Mouse (Mus musculus) kidney, embryonic 14.5 days (tissue): ENCODE results near the gene Cntnap2. TPM values are rescaled to one million over a fixed set of nuclear protein-coding genes. Genes with fewer than 3 reads are reported as not detected.
"Not testable (repeated sequence)": the region's sequence is repeated elsewhere in the genome, so short reads cannot be mapped to it uniquely, and the experiment has no call there.

Source experiments
- ATAC-seq: fragments of 200-750 bp; cut with Nextera tagmentation; 2 replicates; pipeline ENCODE4 v1.8.0; 2017; ENCODE audit warnings: moderate number of reproducible peaks, mild to moderate bottlenecking, moderate TSS enrichment, moderate library complexity; ENCODE audit not compliant: low FRiP score, low TSS enrichment
- H3K27ac ChIP-seq: fragments of 300-500 bp; sonication (generic); 2 replicates; pipeline ENCODE4 v1.5.1; 2014; ENCODE audit warnings: low read depth, mild to moderate bottlenecking, low read length, moderate library complexity, mixed read lengths
- H3K27me3 ChIP-seq: fragments of 300-500 bp; sonication (generic); 2 replicates; pipeline ENCODE4 v1.6.1; 2014; ENCODE audit warnings: mild to moderate bottlenecking, low read length; ENCODE audit not compliant: control insufficient read depth, insufficient read depth
- H3K36me3 ChIP-seq: fragments of 300-500 bp; sonication (generic); 2 replicates; pipeline ENCODE4 v1.6.1; 2014; ENCODE audit warnings: low read length, mixed read lengths; ENCODE audit not compliant: control insufficient read depth, insufficient read depth
- H3K4me1 ChIP-seq: fragments of 300-500 bp; sonication (generic); 2 replicates; pipeline ENCODE4 v1.6.1; 2014; ENCODE audit warnings: low read length, mixed read lengths; ENCODE audit not compliant: control insufficient read depth, insufficient read depth
- H3K4me2 ChIP-seq: fragments of 300-500 bp; sonication (generic); replicated peaks from 2 replicates; pipeline ENCODE4 v1.6.1; 2014; ENCODE audit warnings: low read depth, mild to moderate bottlenecking, low read length
- H3K4me3 ChIP-seq: fragments of 300-500 bp; sonication (generic); 2 replicates; pipeline ENCODE4 v1.5.1; 2014; ENCODE audit warnings: mild to moderate bottlenecking, low read length
- H3K9ac ChIP-seq: fragments of 300-500 bp; sonication (generic); 2 replicates; pipeline ENCODE4 v1.6.1; 2014; ENCODE audit warnings: low read depth, mild to moderate bottlenecking, low read length, moderate library complexity
- H3K9me3 ChIP-seq: fragments of 300-500 bp; sonication (generic); 2 replicates; pipeline ENCODE4 v1.6.1; 2016; ENCODE audit warnings: low read length; ENCODE audit not compliant: control insufficient read depth
- WGBS: fragments of 180-500 bp; shearing (Covaris S2); extraction: QIAGEN DNeasy Blood & Tissue Kit; methylation state at CpG from one replicate; pipeline ENCODE4 v1.1.7; 2014; 5-methylcytosine and 5-hydroxymethylcytosine counted together
- polyA plus RNA-seq: library from polyadenylated mRNA; unstranded; fragments of >200 nt; fragmentation: Nextera tagmentation; extraction: Ambion mirVana; gene quantifications from 2 replicates; pipeline ENCODE4 v1.2.1, GENCODE M21; 2014

Gene Cntnap2
- polyA plus RNA-seq, 1 experiment from 2014 or later = 1.9 TPM

- Histone ChIP-seq H3K9ac (no peak overlapping the region), H3K27ac (no peak overlapping the region), H3K27me3 (no peaks in the 10 kb centered on the region), H3K36me3 (no peaks in the 10 kb centered on the region), H3K4me1 (no peaks in the 10 kb centered on the region), H3K4me2 (no peak overlapping the region), H3K9me3 (no peaks in the 10 kb centered on the region), H3K4me3 (no peak overlapping the region)
- ATAC-seq = no peak
These were observed 2141.5 kb downstream of the Cntnap2 start for GRCm38 (mm10) chr6:47200671-47201070.

- Histone ChIP-seq H3K4me3 (no peak overlapping the region), H3K4me1 (no peaks in the 10 kb centered on the region), H3K36me3 (no peaks in the 10 kb centered on the region), H3K4me2 (no peak overlapping the region), H3K27me3 (no peaks in the 10 kb centered on the region), H3K27ac (no peak overlapping the region), H3K9ac (no peak overlapping the region), H3K9me3 (no peaks in the 10 kb centered on the region)
- 79% methylated on average over 1 of the region's 1 CpGs for WGBS
- ATAC-seq = no peak
These were observed 2148.9 kb downstream of the Cntnap2 start for GRCm38 (mm10) chr6:47208031-47208430.

GRCm38 (mm10) chr6:47214731-47215130, 2155.6 kb downstream of the Cntnap2 start:
- ATAC-seq = no peak
- no peaks in the 10 kb centered on the region for H3K9me3 ChIP-seq
- H3K27me3 ChIP-seq = no peaks in the 10 kb centered on the region
- no peak overlapping the region for H3K9ac ChIP-seq
- H3K4me1 ChIP-seq = no peaks in the 10 kb centered on the region
- H3K36me3 ChIP-seq = no peaks in the 10 kb centered on the region
- H3K4me3 ChIP-seq = no peak overlapping the region
- no peak overlapping the region for H3K27ac ChIP-seq
- H3K4me2 ChIP-seq = no peak overlapping the region

DNA sequence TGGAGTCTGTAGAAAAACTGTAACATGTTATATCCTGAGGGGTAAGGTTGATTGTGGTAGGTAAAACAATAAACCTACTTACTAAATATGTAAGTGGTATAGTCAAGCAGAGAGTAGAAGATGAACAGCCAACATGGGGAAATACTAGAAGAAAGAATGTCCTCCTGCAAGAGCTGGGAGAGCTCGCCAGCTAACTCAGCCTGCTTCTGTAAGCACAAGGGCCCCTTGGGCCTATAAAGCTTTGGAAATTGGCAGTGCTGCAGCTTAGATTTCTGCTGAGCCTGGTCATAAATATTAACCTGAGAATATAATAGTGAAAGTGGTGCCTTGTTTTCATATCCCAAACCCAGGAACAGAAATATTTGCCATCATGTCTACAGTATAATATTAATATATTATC, 2164.4 kb downstream of the Cntnap2 start:
- not testable (repeated sequence) for H3K36me3 ChIP-seq, H3K4me2 ChIP-seq, H3K4me1 ChIP-seq, ATAC-seq, H3K4me3 ChIP-seq, H3K9me3 ChIP-seq, H3K9ac ChIP-seq, H3K27me3 ChIP-seq, H3K27ac ChIP-seq
- WGBS = 26% methylated on average over 1 of the region's 1 CpGs

GRCm38 (mm10) chr6:47225391-47225790, 2166.2 kb downstream of the Cntnap2 start:
- not testable (repeated sequence) for H3K9me3 ChIP-seq, H3K4me1 ChIP-seq, H3K36me3 ChIP-seq, H3K9ac ChIP-seq, H3K27me3 ChIP-seq, H3K4me2 ChIP-seq, H3K27ac ChIP-seq, ATAC-seq, H3K4me3 ChIP-seq
- 81% methylated on average over 3 of the region's 3 CpGs for WGBS

- WGBS = 57% methylated on average over 3 of the region's 3 CpGs
- Histone ChIP-seq H3K4me2 (no peak overlapping the region), H3K4me1 (0 out of 2 replicates have a peak, but pooled peaks cover 2% of the 10 kb centered on the region), H3K27me3 (no peaks in the 10 kb centered on the region), H3K36me3 (no peaks in the 10 kb centered on the region), H3K27ac (no peak overlapping the region), H3K9me3 (no peaks in the 10 kb centered on the region), H3K4me3 (no peak overlapping the region), H3K9ac (no peak overlapping the region)
- ATAC-seq = no peak
These were observed 2168.4 kb downstream of the Cntnap2 start for GRCm38 (mm10) chr6:47227601-47228000.

DNA sequence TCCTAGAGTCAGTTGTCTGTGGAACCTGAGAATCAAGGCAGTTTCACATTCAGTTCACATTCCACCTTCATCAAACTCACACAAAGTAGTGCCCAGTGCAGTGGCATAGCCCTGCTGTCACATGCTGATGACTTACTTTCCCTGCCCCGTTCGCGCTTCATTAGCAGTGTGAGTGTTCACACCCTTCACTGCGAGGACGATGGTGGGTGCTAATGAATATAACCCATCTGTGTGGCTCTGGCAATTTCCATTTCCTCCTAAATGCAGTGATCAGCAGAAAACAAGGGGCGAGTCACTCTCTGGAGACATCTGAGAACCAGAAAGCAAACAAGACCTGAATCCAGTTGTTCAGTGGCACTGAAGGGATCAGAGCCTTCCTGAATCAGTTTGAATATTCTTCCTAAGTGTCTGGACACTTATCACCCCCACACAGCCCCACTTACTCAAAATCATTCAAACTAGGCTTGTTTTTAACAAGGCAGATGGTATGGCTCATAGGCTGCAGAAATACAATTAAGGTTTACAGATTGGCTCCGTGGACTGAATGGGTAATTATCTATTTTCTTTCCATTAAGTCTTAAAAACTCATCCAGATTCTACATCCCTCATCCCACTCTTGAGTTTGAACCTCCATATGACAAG, 2169.6 kb downstream of the Cntnap2 start:
- H3K36me3 ChIP-seq = no peaks in the 10 kb centered on the region
- H3K4me1 ChIP-seq = 0 out of 2 replicates have a peak, but pooled peaks cover 2% of the 10 kb centered on the region
- H3K4me3 ChIP-seq = no peak overlapping the region
- no peaks in the 10 kb centered on the region for H3K9me3 ChIP-seq
- no peaks in the 10 kb centered on the region for H3K27me3 ChIP-seq
- H3K27ac ChIP-seq = no peak overlapping the region
- 26% methylated on average over 7 of the region's 7 CpGs for WGBS
- H3K9ac ChIP-seq = no peak overlapping the region
- H3K4me2 ChIP-seq = no peak overlapping the region
- no peak for ATAC-seq

DNA sequence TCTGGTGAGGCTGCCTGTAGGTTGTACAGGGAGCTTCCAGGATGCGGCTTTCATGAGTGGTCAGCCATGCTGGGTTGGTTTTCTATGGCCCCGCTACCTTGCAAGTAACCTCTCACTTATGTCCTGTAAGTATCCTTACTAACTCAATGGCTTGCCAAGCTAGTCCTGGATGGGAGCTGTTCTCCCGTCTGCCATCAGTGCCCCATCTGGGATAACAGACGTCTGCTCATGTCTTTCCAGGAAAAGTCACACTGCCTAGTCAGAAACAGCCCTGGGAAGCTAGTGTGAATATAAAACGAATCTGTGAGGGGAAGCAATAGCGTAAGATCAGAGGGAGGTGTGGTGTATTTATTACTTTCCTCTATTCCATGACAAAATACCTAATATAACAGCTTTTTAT, 2172.4 kb downstream of the Cntnap2 start:
- no peaks in the 10 kb centered on the region for H3K27me3 ChIP-seq
- no peak overlapping the region for H3K4me2 ChIP-seq
- H3K4me1 ChIP-seq = 0 out of 2 replicates have a peak, but pooled peaks cover 2% of the 10 kb centered on the region
- H3K4me3 ChIP-seq = no peak overlapping the region
- WGBS = 67% methylated on average over 6 of the region's 6 CpGs
- H3K36me3 ChIP-seq = no peaks in the 10 kb centered on the region
- no peak overlapping the region for H3K9ac ChIP-seq
- ATAC-seq = no peak
- no peak overlapping the region for H3K27ac ChIP-seq
- no peaks in the 10 kb centered on the region for H3K9me3 ChIP-seq

DNA sequence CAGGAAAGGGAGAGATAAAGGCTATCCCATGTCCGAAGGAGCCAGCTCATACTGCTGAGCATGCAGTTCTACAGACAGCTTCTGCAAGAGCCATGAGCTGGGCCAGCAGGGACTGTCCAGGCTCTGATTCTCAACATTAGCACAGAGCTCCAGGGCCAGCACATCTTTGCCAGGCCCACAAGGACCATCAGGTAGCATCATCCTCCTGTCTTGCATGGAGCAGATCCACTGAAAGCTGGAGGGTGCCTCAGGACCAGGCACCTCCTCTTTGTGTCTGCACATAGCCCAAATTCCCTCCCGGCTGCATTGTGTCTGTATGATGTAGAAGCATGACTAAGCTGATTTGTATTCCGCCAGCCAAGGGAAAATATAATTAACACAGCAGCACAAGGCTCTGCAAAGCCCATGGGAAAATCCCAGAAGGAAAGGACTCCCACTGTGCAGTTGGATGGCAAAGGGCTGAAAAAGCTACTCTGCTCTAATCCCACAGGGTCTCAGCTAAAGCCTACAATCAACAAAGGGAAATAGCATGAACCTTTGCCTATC, 2180.3 kb downstream of the Cntnap2 start:
- Histone ChIP-seq H3K27ac (no peak overlapping the region), H3K4me2 (no peak overlapping the region), H3K36me3 (no peaks in the 10 kb centered on the region), H3K4me1 (no peaks in the 10 kb centered on the region), H3K27me3 (no peaks in the 10 kb centered on the region), H3K9me3 (no peaks in the 10 kb centered on the region), H3K4me3 (no peak overlapping the region), H3K9ac (no peak overlapping the region)
- 62% methylated on average over 3 of the region's 3 CpGs for WGBS
- ATAC-seq = peak; percentile 16; the same call in 1 of the 2 replicates
